Mouse (Mus musculus) 3T3-L1 (cell line): Measurements from ENCODE around the gene Frat2.
A peak's percentile ranks its signal among the peaks of the same experiment; 100 is the strongest.

ENCODE experiments used
- DNase-seq: peaks from one replicate; pipeline ENCODE4 v3.0.0-alpha.2; 2015; ENCODE audit warnings: low read depth, low spot score

Gene Frat2

DNA sequence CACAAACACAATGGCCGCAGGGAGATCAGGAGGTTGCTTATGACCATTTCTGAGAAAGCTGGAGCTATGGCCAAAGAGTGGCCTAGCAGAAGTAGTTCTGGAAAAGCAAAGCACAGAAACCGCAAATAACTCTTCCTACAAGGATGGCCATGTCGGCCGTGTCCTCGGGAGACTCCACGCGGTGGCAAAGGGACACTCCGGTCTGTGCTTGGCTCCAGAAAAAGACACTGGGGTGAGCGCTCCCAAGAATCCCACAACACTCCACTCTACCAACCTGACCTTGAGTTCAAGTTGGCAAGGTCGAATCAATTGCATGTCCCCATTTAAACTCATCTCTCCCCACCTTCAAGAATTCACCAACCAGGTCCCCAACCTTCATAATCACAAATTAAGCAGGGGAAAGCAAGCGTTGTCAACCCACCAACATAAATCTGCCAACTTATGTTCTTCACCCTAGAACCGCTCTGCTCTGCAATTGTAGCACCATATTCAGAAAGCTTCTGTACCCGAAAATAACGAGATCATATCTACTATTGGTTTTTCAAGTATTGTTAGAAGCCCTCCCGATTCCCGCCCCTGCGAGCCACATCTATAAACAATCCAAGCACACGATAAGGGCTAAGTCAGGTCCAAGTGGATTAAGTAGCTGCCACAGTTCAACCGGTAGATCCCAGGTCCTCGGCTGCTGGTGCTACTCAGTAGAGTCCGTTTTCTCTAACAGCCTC, 1.4 kb downstream of the Frat2 start:
- no peak for DNase-seq

- peak; percentile 26 for DNase-seq
Measured at GRCm38 (mm10) chr19:41844345-41844744, 3.6 kb downstream of the Frat2 start.

GRCm38 (mm10) chr19:41842706-41843105, 5.2 kb downstream of the Frat2 start:
- no peak for DNase-seq

DNA sequence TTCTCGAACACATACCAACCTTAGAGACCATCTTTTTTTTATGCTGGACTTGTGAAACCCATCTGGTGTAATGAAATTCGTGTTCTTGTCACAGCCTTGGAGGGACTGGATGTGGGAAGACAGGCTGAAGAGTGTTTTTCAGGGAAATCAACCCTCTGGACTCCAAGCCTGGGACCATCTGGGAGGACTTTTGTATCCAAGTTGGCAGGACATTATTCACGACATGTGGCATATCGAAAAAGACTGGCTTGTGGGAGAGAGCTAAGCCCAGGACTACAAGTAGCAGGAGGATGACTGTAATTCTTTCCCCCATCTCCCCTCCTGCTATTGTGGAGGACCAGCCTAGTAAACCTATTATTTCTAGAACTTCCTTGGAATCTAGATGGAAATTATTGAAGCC, 5.7 kb downstream of the Frat2 start:
- DNase-seq: no peak

DNA sequence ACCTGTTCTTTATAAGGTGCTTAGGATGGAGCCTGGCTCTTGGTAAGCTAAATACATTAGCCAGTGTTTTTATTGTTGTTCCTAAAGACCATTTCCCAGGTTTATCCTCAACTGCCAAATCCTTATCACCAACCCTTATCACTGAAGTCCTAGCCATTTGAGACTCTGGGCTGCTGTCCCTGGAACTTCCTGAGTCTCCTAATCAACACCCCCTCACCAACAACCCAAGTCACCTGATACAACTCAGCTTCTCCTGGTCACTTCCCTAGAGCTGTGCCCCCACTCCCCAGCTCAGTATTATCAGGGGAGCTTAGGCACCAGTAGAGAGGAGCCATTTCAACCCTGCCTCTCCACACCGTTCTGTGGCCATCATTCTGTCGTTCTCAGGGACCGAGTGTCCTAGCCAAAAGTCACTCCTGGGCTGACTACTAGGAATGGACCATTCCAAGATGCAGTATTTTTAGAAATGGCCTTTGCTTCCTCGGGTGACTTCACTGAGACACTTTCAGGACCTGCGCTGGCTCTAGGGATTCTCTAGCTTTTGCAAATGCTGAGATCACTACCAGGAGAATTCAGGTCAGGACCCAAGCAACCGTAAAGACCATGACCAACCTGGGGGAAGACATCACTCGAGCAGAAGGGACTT, 6.7 kb downstream of the Frat2 start:
- DNase-seq: no peak

DNA sequence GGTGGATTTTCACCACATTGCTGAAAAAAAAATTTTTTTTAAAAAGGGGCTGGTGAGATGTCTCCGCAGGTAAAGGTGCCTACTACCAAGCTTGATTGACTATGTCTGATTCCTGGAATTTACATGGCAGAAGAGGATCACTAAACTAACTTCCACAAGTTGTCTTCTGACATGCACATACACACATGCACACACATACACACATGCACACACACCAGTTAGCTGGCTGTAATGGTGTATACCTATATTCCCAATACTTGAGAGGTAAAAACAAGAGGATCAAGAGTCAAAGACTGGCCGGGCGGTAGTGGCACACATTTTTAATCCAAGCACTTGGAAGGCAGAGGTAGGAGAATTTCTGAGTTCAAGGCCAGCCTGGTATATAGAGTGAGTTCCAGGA, 8.2 kb downstream of the Frat2 start:
- DNase-seq: no peak

DNA sequence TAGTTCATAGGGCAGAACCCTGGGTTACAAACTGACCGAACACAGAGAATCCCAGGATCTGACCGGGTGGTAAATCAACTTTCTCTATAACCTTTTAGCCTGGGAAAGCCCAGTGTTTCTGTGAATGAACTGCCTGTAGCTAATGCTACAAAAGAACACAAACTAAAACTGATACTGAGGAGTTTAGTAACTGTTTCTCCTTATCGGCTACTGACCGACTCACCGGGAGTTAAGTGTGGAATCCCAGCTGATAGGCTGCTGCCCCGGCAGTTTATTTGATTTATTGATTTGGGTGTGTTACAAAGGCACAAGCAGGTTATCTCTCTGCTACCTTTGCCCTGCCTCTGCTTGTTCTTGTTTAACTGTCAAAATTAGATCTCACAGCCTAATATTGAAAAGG, 9.1 kb downstream of the Frat2 start:
- no peak for DNase-seq

DNA sequence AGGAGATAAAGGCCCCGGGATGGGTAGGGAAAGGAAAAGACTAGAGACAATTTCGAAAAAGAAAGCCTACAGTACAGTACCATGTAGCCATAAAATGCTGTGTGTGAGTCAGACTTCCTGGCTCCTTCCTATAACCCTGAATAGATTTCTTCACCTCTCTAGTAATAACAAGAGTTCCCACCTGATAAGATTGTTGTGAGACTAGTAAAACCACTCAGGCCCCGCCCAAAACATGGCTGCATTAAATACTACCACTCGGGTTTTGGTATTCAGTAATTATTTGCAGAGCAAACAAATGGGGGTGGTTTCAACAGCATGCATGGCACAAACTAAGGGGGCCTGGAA, 10.0 kb downstream of the Frat2 start:
- no peak for DNase-seq

GRCm38 (mm10) chr19:41837194-41837916, 10.6 kb downstream of the Frat2 start:
- DNase-seq: no peak

GRCm38 (mm10) chr19:41836719-41837118, 11.2 kb downstream of the Frat2 start:
- DNase-seq: no peak

- DNase-seq: no peak
Measured at GRCm38 (mm10) chr19:41835816-41836215, 12.1 kb downstream of the Frat2 start.

DNA sequence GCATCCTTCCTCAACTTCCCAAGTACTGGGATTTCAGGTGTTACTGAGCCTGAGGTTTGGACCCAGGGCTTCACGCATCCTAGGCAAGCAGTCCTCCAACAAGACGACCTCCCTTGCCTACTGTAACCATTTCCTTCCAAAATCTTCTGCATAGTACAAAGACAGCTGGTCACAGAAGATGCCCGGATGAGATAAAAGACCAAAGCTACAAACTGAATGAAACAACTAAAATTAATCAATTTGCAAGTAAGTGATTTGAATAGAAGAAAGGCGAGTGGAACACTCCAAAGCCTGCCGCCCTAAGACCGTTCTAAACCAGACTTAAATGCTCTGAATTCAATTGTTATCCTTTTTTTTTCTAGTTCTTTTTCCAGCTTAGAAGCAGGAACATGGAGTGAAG, 12.5 kb downstream of the Frat2 start:
- DNase-seq: no peak

DNA sequence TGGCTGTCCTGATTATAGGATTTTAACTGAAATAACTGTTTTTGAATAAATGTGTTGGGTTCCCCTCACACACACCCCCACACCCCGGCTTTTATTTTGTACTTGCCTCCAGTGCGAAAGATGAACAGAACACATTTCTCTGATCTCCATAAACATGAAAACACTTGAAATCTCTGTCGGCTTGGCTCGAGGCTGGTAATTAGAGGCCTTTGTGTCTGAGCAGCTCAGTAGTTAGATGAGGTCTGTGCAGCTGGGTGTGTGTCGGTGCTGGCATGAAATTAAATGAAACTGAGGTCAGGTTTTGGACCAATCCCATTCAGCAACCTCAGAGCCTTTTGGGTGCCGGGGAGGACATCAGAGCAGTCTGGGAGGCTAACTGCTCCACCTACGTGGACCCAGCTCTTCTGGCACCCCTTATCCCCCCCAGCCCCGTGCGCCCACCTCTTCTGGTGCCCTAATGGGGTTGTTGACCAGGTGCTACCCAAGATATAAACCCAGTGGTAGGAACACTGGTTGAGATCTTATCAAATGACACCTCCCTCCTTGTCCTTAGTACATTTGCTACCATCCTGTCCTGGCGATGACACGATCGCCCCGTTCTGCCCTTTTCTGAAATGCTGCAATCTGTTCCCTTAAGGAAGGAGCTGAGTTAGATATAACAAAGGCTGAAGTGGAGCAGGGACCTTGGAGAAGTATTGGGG, 15.3 kb downstream of the Frat2 start:
- DNase-seq: no peak

DNA sequence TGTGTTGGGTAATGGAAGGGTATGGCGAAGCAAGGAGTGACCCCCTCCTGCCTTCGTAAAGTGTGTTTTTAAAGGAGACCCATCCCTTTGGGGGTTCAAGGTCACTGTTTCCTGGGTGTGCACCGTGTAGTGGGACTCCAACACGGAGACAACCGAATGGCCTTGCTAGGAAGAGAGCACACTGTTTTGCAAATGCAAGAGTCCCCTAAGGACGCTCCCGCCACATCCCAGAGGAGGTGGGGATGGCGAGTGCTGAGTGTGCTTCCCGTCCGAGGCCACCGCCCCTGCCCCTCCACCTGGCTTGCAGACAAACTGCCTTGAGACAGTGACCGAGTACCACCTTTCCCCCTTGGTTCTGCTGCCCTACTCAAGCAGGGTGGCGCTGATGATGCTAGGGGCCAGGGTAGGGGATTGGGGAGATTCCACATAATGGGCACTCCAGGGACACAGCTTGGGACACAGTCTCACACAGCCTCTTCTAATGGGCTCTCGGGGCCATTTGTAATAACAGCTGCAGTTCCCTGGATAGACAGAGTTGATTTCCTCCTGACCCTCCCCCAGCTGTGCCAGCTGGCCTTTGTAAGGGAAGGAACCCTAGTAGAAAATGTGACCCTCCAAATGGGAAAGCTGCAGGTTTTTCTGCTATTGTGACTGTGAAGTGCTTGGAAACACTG, 16.1 kb downstream of the Frat2 start:
- no peak for DNase-seq

GRCm38 (mm10) chr19:41831101-41831570, 16.8 kb downstream of the Frat2 start:
- DNase-seq: no peak

DNA sequence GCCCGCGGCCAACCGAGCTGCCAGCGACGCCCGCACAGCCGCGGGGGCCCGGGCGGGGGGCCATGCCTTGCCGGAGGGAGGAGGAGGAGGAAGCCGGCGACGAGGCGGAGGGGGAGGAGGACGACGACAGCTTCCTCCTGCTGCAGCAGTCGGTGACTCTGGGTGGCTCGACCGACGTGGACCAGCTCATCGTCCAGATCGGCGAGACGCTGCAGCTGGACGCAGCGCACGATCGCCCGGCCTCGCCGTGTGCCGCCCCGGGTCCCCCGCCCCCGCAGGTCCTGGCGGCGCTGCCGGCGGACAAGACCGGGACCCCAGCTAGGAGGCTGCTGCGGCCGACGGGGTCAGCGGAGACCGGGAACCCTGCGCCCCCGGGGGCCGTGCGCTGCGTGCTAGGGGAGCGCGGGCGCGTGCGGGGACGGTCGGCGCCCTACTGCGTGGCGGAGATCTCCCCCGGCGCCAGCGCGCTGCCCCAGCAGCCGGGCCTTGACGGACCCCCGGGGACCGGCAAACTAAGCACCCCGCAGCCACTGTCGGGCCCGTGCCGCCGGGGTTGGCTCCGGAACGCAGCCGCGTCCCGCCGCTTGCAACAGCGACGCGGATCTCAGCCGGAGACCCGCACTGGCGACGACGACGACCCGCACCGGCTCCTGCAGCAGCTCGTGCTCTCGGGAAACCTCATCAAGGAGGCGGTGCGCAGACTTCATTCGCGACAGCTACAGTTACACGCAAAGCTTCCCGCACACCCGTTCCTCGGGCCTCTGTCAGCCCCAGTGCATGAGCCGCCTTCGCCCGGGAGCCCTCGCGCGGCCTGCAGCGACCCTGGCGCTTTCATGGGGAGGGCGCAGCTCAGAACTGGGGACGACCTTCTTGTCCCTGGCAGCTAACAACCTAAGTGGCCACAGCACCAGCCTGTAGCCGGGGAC, 17.6 kb downstream of the Frat2 start:
- DNase-seq: no peak

DNA sequence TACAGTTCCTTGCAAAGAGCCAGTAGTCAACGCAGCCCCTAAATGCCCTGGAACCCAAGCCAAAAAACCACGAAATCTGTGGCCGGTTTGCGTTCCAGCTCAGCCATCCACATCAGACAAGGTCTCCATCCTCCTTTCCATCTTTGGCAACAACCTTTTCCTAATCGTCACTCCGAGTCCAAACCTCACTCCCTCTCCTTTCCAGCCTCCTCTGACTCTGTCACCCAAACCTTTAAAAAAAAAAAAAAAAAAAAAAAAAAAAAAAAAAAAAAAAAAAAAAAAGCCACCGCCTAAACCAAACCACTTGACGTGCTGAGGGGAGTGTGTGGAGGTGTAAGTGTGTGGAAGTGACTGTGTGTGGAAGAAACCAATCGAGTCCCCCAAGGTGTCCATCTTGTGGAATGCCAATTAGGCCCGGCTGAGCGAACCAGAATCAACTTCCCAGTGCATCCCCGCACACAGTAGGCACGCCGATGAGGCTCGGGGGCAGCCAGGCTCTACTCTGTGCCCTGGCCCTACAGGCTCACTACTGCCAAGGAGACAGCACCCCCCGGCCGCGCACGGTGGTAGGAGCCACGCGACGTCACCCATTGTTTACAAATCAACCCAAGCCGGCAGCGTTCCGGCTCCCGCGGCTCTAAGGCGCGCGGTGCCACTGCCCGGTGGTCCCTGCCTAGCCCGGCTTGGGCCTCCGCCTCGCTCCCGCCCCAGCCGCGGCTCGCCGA, 18.4 kb downstream of the Frat2 start, which contains the start of gene Frat1:
TSS of gene Frat1 (plus strand) at position 590 of the 725 bp plus-strand sequence.
- peak; percentile 70 for DNase-seq

GRCm38 (mm10) chr19:41828941-41829340, 19.0 kb downstream of the Frat2 start:
- no peak for DNase-seq

DNA sequence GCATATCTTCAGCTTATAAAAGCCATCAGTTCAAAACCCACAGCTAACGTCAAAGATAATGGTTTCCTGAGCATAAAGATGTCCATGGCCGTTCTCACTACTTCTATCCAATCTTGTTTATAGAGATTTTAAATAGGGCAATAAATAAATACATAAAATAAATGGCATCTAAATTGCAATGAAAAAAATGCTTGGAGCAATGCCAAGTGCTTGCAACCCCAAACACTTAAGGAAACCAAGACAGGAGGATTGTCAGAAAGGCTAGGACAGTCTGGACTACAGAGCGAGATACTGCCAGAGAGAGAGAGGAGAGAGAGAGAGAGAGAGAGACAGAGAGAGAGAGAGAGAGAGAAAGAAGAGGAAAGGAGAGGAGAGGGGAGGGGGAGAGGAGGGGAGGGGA, 21.4 kb downstream of the Frat2 start:
- DNase-seq: no peak

GRCm38 (mm10) chr19:41824950-41825349, 23.0 kb downstream of the Frat2 start:
- DNase-seq: no peak
